Mouse (Mus musculus) layer of hippocampus, adult 9-11 months (tissue): Measurements from ENCODE around the gene Dis3l2.
A peak's percentile ranks its signal among the peaks of the same experiment; 100 is the strongest.

Experiments used
- DNase-seq: peaks from one replicate; pipeline ENCODE4 v3.0.0; 2022

The Dis3l2 gene

DNA sequence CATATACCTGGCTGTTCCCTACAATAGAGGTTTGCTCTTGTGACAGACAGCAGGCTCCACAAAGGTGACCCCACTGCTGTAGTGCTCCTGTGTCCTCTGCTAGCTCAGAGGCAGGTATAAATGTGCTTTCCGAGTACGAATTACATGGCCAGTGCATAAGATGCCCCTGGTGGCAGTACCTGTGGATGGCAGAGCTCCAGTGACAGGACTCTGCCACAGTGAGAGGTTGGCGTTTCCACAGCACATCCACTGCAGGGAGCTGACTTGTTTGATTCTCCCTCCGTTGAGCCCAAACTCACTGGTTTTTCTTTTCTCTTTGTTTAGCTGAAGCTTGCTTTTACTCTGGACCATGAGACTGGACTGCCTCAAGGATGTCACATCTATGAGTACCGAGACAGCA lies 317.1 kb downstream of the Dis3l2 start:
- DNase-seq: no peak

DNA sequence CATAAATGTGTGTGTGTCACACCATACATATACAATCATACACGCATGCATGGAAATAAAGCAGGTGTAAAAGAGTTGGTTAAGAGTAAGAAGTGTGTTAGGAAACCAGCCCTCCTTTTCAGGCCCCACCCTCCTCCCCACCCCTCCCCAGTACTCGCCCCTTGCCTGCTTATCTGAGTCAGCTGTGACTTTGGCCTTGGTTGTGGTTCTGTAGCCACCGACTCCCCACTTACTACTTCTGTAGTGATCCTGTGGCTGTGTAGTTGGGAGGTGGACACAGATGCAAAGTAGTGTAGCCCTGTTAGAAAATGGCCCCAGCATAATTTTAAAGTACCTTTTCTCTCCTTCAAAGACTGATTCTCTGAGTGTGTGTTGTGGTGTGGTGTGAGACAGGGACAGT lies 318.0 kb downstream of the Dis3l2 start:
- DNase-seq: no peak

DNA sequence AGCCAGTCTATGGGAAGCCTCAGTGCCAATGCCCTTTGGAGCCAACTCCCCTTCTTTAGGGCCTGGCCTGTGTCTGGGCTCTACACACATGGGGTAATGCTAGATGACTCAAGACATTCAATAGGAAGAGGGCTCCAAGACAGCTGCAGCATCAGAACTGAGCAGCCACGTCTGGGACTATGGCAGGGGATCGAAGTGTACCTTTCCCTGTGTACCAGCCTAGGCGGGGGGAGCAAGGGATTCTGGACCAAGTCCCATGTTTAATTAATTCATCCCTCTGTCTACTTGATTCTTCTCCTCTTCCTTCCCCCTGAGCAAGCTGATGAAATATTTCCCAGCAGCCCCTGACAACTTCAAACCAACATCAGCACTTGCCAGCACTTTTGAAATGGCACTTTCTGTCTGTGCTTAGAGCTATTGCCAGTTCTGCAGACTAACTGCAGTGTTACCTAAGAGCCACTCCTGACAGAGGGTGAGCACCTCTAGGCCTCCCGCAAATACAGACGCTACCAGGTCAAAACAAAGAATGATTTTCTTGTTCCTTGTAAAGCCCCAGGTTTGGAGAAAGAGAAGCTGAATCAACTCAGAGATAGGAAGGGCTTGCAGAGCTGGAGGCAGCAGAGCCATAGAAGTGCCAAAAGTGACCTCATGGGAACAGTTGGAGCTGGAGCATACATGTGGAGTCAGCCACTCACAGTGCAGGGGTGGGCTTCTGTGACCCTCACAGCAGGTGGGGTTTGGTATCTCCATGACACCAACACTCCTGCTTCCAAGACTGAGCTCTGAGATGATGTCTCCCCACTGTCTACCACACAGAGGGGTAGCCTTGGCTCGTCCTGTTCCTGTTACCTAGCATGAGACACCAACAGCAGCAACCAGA lies 319.9 kb downstream of the Dis3l2 start:
- DNase-seq: no peak

DNA sequence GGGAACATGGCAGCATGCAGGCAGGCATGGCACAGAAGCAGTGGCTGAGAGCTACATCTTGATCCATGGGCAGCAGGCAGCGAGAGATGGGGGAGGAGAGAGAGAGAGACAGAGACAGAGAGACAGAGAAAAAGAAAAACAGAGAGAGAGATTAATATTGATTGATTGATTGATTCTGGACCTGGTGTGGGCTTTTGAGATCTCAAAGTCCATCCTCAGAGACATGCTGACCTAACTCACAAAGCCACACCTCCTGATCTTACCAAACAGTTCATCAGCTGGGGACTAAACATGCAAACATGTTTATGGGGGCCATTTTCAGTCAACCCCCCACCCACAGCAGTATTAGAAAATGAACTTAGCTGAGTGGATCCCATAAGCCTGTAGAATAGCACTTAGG lies 321.4 kb downstream of the Dis3l2 start:
- DNase-seq: no peak

DNA sequence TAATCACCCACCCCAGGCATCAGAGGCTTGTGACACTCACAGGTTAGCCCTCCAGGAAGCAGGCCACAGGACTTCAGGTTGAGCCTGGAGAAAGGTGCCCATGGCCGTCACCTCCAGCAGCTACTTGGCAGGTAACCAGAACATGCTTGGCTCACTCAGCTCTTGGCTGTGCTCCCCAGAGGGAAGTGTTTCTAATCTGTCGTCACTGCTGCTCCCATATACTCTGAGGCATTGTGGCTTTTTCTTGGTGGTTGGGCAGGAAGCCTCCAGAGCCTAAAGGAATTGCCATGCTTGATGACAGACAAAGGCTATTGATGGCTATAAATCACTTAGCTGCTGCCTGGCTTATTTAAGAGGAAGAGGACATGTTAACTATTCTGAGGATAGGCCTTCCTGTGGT lies 325.2 kb downstream of the Dis3l2 start:
- no peak for DNase-seq

DNA sequence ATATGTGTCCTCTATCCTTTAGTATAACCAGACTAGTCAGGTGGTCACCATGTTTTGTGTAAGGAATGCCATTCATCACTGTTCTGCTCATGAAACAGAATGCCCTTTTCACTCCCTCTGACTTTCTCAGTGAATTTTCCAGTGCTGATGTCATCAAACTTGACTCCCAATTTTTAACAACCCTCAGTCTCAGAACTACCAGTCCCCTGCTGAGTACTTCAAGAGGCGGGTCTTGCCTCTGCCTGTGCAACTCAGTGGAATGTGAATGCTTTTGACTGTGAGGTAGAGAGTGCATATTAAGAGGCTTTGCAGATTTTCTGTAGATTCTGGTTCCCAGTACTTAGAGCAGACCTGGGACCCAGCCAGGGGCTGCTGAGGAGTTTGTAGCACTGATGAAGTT lies 327.0 kb downstream of the Dis3l2 start:
- no peak for DNase-seq

DNA sequence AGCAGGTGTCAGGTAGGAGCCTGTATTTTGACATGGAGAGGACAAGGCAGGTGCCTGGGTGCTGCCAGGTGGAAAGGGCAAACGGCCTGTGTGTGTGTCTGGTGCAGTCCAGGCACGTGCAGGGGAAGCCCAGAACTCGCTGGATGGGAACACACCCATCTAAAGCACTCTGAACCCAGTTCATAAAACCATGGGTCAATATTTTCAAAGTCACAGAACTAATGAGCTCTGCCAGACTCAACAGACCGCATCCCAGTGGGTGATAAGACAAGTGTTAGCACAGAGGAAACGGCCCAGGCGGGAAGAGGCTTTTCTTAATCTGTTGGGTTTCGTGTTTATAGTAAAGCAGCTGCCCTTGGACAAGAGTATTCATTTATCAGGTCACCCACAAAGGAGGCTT lies 328.9 kb downstream of the Dis3l2 start:
- no peak for DNase-seq

DNA sequence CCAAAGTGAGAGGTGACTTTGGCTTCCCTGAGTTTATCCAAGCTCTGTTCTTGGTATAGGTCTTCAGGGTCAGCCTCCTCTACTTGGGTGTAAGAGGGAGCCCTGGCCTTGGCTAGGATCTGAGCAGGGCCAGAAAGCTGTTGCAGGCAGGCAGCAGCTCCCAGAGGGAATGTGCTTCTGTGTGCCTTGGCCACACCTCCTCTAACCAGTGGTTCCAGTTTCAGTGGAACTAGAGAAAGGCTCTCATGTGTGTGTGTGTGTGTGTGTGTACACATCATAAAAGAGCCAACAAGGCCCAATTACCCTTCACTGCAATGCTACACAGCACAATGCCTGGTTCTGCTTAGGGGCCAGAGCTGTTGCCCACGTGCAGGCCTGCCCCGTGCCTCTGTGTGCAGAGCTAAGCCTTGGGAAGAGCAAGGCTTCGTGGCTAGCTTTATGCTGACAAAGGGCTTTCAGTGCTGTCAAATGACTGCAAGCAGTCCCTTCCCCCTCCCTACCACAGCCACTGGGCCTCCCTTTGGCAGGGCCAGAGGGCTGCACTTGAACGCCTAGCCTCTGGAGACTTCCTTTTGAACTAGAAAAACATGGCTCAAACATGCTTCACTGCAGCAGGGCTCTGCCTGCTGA lies 332.0 kb downstream of the Dis3l2 start:
- DNase-seq: peak; percentile 76

DNA sequence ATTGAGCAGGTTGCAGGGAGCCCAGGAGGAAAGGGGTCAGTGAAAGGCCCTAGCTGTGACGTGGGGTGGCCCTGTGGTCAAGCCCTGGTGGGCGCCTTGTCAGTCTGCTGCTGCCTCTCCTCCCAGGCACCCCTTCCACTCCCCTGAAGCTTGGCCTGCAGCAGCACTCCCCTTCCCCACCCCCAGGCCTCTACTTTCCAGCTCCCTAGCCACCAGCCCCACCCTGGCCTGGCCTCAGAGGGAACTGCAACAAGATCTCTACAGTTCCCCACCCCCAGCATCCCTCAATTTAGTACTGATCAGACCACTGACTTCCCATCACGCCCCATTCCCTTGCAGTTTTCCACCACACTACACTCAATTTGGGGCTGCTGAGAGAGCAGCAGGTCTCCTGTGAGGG lies 332.7 kb downstream of the Dis3l2 start:
- DNase-seq: peak; percentile 34

DNA sequence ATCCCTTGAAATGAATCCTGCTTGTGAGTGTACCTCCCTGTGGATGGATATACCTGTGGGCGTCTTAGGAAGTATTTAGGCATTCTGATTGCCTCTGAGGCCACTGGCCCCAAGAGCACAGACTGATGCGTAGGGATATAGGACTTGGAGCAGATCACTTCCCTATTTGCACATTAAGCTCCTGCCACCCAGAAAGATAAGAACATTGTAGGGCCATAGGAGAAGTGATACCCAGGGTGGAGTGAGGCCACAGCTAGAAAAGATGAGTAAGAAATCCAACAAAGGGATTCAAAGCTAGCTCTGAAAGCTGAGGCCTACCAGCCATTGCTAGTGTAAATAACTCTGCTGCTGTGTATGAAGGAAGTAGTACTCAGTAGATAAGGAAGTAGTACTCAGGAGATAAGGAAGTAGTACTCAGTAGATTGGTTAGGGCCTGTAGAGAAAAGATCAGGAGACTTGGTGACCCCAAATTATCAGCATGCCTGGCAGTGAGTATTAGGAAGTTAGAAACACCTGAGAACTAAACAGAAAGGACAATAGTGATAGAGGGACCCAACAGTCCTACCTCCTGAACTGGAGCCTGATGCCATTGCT lies 335.0 kb downstream of the Dis3l2 start:
- DNase-seq: no peak

DNA sequence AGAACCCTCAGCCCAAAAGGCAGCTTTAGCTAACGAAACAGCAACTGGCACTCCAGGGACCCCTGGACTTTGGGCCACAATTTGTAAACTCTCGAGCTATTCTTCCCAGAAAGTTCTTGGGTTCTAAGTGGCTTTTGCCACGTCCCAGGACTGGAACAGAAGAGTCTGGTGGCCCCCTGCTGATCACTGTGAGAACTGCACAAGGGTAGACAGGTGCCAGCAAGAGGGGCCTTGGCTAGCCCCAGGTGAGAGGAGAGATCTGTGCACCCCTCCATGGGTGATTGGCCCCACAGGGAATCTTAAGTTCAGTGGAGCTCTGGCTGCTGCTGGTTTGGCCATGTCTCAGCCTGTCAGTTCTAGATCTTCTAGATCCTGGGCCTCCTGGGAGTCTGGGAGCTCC lies 337.5 kb downstream of the Dis3l2 start:
- DNase-seq: no peak

DNA sequence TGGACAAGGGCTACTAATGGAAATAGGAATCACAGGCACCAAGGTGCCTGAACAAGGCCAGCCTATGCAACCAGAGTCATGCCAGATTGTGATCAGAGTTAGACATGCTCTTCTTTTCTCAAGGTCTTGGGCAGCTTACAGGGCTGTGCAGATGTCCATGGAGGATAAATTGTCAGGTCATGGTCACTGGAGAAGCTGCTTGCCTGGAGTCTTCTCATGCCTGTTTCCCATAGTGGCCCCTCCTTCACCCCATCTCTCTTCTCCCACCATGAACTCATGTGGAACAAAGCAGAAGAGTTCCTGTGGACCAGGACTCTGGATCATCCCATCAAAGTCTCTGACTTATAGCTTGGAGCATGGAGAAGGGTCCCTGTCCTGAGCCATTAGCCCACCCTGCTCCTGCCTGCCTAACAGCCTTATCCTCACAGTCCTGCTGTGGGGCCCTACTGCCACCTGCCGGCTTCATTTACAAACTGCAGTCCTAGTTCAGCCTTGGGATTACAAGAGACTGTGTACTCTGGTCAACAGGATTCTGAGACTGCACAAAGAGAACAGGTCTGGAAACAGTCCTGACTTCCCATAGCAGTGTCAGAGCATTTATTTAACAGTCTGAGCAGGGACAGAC lies 338.3 kb downstream of the Dis3l2 start:
- peak; percentile 49 for DNase-seq

DNA sequence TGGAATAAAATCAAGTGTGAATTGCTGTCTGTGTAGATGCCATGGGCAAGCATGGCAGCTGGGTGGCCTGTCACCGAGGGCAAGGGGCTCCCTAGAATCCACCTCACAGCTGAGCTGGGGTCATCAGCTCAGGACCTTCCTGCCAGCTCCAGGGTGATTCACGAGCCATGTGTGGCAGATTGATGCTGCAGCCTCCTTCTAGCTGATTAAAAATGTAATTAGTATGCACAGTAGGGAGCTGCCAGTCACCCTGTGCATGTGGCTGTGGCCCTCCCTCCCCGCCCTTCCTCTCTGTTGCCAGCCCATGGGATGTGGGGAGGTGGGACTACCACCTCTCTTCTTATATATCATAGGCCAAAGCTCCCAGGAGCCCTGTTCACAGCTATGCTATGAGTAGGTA lies 346.5 kb downstream of the Dis3l2 start:
- DNase-seq: no peak

DNA sequence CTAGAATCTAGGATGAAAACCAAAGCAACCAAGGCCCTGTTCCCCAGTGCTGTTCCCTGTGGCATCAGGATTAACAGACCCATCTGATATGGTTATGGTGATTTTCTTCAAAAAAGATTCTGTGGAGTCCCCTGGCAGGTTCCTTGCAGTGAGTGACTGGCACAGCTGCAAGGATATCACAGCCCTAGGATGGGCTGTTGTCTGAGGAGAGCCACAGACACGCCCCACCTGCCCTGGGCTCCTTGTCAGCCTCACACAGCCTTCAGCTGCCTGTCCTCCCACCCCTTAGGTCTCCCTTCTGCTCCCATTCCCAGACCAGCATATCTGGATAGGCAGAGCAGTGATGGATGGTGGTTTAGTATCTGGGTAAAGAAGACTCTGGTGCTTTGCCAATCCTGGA lies 347.1 kb downstream of the Dis3l2 start:
- DNase-seq: no peak

DNA sequence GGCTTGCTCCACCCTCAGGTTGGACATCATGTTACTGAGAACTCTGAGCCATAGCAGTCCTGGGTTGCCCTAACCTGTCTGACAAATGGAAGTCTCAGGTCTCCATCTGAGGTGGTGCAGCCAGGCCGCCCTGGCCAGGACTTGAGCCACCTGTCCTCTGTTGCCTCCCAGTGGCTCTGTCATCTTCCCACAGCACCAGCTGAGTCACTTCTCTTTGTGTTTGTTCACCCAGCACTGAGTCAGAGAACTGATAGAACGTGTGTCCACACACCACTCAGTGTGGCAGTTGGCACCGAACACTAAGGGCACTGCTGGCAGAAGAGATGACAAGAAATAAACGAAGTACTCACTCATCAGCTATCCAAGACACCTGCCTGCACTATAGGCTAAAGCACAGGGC lies 347.8 kb downstream of the Dis3l2 start:
- no peak for DNase-seq

DNA sequence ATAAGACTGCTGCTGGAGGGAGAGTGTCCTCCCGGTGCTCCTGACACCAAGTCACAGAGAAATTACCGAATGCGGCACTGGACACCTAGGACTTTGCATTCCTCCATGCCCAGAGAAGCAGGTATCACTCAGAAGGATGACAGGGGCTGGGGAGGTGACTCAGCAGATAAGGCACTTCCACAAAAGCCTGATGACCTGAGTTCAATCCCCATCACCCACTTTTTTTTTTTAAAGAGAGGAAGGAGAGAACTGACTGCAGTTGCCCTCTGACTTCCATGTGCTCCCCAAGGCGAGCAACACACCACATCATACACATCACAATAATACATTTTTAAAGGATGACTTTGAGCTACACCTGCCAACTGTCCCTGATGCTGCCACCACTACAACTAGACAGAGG lies 353.5 kb downstream of the Dis3l2 start:
- no peak for DNase-seq

DNA sequence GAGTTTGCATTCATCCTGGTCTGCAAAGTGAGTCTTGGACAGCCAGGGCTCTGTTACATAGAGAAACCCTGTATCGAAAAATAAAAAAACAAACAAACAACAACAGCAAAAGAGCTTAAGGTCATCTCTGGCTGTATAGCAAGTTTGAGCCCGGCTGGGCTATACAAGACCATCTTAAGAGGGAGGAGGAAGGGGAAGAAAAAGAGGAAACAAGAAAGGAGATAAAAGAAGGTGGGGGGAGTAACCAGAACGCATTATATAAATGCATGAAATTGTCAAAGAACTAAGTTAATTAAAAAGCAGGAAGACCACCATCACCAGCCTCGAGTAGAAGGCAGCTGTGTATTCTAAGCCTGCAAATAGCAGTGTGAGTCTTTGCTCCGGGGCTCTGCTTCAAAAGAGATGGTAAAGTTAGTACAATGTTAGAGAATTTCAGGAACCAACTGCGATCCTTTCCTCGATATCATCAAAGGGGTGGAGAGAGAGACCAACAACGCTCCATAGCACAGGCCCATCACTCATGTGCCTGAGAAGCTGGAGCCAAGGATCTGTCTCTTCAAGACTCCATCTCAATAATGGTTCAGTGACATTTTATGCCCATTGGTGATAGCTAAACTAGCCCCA lies 355.5 kb downstream of the Dis3l2 start:
- DNase-seq: no peak

DNA sequence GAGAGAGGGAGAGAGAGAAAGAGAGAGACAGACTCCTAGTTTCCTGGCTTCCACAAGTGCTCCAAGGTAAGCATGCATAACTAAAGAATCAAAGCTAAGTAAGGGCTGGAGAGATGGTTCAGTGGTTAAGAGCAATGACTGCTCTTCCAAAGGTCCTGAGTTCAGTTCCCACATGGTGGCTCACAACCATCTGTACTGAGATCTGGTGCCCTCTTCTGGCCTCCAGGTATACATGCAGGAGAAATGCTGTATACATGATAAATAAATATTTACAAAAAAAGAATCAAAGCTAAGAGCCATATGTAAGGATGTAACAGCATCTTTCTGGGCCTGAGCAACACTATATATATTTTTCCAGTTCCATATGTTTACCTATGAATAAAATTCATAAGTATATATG lies 357.3 kb downstream of the Dis3l2 start:
- no peak for DNase-seq

DNA sequence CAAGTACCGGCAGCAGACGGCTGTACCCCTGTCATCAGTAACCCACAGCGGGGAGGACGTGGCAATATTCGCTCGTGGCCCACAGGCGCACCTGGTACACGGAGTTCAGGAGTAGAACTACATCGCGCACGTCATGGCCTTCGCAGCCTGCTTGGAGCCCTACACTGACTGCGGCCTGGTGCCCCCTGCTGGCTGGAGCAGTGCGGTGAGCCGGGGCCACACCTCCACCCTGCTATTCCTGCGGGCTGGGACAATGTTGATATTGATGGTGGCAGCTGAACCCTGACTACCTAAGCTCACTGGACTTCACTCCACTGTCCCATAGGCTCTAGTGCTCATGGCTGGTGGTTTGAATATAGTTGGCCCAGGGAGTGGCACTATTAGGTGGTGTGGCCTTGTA lies 367.1 kb downstream of the Dis3l2 start:
- DNase-seq: no peak

DNA sequence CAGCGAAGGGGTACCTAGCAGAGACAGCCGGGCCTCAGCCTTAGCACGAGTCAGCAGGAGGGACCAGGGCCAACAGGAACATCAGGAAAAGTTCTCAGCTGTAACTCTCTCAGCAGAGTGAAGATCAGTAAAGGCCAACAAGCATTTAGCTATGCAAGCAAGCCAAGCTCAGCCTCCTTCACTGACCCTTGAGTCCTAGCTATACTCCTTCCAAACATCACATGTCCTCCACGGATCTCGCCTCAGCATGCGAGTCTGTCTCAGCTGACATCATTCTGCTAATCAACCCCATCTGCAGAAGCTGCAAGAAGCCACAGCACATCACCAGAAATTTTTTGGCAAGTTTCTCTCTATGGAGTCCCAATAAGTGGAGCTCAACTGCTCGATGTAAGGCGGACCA lies 370.2 kb downstream of the Dis3l2 start:
- no peak for DNase-seq

DNA sequence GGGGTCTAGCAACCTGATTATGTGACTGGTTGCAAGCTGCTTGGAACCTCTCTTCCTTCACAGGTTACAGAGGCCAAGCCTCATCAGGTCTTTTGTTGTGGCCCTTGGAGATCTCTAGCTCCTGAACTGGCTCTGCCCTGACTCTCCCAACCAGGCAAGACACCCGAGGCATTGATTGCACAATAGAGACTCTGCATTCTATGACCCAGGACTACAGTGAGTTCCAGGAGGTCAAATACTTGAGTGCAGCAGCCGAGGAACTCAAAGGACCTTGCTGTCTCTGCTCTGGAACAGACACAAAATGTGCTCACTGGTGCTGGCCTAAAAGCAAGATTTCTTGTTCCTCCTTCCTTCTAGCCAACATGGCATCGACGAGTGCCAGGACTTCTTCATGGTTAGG lies 382.6 kb downstream of the Dis3l2 start:
- DNase-seq: no peak

DNA sequence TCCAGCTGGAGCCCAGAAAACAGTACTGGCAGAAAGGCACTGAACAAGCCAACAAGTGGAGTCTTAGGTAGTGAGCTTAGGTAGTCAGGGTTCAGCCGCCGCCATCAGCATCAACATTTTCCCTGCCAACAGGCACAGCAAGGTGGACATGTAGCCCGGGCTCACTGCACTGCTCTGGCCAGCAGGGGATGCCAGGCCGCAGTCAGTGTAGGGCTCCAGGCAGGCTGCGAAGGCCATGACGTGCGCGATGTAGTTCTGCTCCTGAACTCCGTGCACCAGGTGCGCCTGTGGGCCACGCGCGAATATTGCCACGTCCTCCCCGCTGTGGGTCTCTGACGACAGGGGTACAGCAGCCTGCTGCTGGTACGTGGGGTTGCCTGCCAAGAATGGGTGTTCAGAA lies 383.4 kb downstream of the Dis3l2 start:
- DNase-seq: no peak

DNA sequence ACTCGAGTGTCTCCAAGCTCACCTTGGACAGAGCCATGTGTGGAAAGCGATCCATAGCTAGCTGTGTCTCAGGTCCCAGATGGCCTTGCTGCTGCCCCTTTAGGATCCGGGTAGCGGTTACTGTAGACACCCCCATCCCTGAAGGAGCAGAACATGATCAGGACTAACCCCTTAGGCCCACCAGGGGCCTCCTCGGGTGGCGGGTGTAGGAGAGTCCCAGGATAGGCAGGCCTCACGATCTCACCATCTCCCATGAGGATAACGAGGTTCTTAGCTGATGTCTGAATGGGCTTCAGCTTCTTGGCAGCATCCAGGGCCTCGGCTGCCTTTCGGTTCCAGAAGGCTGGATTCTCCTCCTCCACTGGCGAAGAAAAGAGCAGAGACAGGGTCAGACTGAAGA lies 385.6 kb downstream of the Dis3l2 start:
- DNase-seq: no peak
